Mouse (Mus musculus) gastrocnemius, adult 18-20 months (tissue): Measurements from ENCODE around the gene Ubtd1. TPM values are rescaled to one million over a fixed set of nuclear protein-coding genes. Genes with fewer than 3 reads are reported as not detected.
A peak's percentile ranks its signal among the peaks of the same experiment; 100 is the strongest.

Experiments
- DNase-seq: peaks from one replicate; pipeline ENCODE4 v3.0.0; 2021; ENCODE audit warnings: low spot score
- long read RNA-seq, 2 experiments: library from polyadenylated mRNA; stranded (forward); transcript quantifications; one replicate each; pipeline ENCODE4 v2.0.0; 2021
- total RNA-seq, 2 experiments: library from RNA; stranded (reverse); gene quantifications; 2 replicates each; pipeline ENCODE4 v1.2.3; 2021

Ubtd1 gene
- total RNA-seq, result 10 to 100 TPM; 15.5 to 17.3 TPM
- long read RNA-seq, experiment 1, transcript Ubtd1-201 (3 exons, 1,529 nt), result major isoform, 17 of 22 reads
- long read RNA-seq, experiment 1, partial matches to known transcripts, result 1 of 22 reads
- long read RNA-seq, experiment 1, other reads (novel, unspliced or antisense), result 4 of 22 reads
- long read RNA-seq, experiment 2, transcript Ubtd1-201 (3 exons, 1,529 nt), result major isoform, 25 of 30 reads
- long read RNA-seq, experiment 2, partial matches to known transcripts, result 1 of 30 reads
- long read RNA-seq, experiment 2, other reads (novel, unspliced or antisense), result 3 of 30 reads

GRCm38 (mm10) chr19:41981595-41981927, at the start of gene Ubtd1:
Gene Ubtd1 (plus strand): TSS chr19:41981763.
- no peak for DNase-seq

GRCm38 (mm10) chr19:41932686-41933085, 48.9 kb upstream of the Ubtd1 start:
- DNase-seq, result no peak

GRCm38 (mm10) chr19:41933179-41934086, 48.1 kb upstream of the Ubtd1 start, which contains the start of the genes Exosc1 and Zdhhc16:
Gene Exosc1 (minus strand): TSS chr19:41933423.
Gene Zdhhc16 (plus strand): TSS chr19:41933480.
- DNase-seq, result peak; percentile 99

GRCm38 (mm10) chr19:41934124-41934523, 47.4 kb upstream of the Ubtd1 start:
- no peak for DNase-seq

GRCm38 (mm10) chr19:41935921-41936320, 45.6 kb upstream of the Ubtd1 start:
- no peak for DNase-seq

- DNase-seq, result no peak
Observed at GRCm38 (mm10) chr19:41938539-41938938, 43.0 kb upstream of the Ubtd1 start.

- DNase-seq, result no peak
Observed at GRCm38 (mm10) chr19:41943841-41944240, 37.7 kb upstream of the Ubtd1 start.

GRCm38 (mm10) chr19:41952287-41952686, 29.3 kb upstream of the Ubtd1 start:
- no peak for DNase-seq

- DNase-seq, result no peak
Observed at GRCm38 (mm10) chr19:41953574-41953973, 28.0 kb upstream of the Ubtd1 start.

- DNase-seq, result no peak
Observed at GRCm38 (mm10) chr19:41969618-41970017, 11.9 kb upstream of the Ubtd1 start.

- peak; percentile 42 for DNase-seq
Observed at GRCm38 (mm10) chr19:41973891-41974794, 7.4 kb upstream of the Ubtd1 start.

- DNase-seq, result no peak
Observed at GRCm38 (mm10) chr19:41980422-41980818, 1.1 kb upstream of the Ubtd1 start.

- peak; percentile 99 for DNase-seq
Observed at GRCm38 (mm10) chr19:41980819-41981594, 556 bp upstream of the Ubtd1 start, which contains the start of gene Mms19. Gene Mms19 (minus strand): TSS chr19:41981157.

DNA sequence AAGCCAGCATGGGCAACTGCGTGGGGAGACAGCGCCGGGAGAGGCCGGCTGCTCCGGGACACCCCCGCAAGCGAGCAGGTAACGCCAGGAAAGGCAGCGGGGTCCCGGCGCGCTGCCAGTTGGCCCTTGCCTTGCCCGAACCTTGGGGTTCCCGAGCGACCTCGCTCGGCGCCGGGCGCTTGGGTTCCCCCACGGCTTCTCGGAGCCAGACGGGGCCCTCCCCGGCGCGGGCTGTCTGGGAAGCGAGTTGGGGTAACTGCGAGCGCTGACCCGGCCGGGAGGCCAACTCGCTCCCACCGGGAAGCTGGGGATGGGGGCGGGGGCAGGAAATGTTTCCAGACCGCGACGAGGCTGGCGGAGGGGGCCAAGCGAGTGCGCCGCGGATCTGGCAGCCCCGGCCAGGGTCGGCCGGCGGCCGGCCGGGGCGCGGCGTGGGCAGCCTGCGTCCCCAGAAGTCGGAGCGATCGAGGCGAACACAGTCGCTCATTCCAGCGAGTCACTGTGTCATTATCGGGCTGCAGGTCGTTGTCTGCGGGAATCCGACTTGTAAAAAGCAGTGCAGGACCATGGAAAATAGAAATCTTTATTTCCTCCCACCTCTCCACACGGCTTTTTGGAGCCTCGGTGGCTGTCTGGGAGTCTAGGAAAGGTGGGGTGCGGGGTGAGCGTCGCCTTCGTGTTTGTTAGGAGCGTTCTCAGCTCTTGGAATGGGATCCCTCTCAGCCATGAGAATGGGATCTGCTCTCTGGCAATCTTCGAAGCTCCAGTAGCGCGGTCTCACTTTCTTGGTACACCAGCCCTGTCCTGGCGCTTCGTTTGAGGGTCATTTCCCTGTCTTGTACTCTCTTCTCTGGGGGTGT, 598 bp downstream of the Ubtd1 start:
- peak; percentile 52 for DNase-seq

DNA sequence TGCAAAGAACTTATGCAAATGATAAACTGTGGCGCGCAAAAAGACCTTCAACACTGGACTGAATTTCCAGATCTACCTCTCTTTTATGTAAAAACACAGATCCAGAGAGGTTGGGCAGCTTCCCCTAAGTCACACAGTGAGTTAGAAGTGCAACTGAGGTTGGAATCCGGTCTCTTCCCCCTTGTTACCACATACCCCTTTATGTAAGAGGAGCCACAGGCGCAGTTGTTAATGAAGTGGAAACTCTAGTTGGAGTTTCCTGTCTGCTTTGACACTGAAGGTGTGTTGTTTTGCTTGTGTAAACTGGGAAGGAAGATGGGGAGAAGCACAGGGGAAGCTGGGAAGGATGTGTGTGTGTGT, 1.2 kb downstream of the Ubtd1 start:
- DNase-seq, result no peak

DNA sequence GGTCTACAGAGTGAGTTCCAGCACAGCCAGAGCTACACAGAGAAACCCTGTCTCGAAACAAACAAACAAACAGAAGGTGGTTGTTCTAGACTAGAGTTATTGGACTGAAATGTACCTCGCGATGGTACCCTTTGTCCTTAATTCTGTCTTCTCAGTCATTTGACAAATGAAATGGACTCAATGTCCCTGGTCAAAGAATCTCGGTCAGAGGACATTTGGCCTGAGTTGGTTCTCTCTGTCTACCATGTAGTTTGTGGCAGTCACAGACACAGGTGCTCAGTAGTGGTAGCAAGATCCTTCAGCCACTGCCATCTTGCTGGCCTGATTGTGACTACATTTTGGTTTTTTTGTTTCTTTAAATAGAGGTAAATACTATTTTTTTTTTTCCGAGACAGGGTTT, 4.4 kb downstream of the Ubtd1 start:
- no peak for DNase-seq

DNA sequence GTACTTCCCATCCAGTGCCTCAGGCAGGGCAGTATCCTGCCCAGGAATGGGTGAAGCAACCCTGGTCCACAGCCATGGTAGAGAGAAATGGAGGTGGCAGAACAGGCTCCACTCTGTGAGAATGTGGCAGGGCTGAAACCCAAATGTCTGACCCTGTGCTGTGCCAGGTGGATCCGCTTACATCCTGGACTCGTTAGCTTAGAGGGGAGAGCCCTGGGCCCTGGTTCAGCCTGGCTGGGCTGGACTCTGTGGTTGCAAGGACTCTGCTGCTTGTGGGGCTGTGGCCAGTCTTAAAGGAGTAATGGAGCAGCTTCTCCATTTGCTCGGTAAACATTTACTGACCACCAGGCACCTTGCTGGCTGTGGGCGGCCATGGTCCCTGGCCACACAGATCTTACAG, 5.6 kb downstream of the Ubtd1 start:
- peak; percentile 77 for DNase-seq

DNA sequence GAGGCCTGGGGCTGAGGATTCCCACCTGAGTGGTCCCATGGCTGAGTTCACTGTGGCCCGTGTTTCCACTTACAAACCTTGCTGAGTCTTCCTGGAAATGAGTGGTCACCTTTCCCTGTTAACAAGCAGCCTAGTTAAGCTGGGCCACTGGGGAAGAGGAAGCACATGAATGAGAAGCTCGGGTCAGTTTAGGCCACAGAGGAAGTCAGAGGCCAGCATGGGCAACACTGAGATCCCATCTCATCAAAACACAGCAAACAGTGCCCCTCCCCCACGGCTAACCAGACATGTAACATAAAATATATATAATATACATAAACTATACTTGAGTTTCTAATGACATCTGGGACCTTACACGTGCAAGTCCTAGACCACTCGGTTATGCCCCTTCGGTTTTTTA, 8.2 kb downstream of the Ubtd1 start:
- no peak for DNase-seq

- no peak for DNase-seq
Observed at GRCm38 (mm10) chr19:41991926-41992477, 10.4 kb downstream of the Ubtd1 start.
